Mouse (Mus musculus): ENCODE measurements at regions not wholly inside any gene's neighbourhood (a gene's known extent, or its start where the extent isn't known, plus 50 kb on each side); places are given as distances from the start of the nearest gene placed in this dataset.
"Not testable (repeated sequence)": the region's sequence is repeated elsewhere in the genome, so short reads cannot be mapped to it uniquely, and the experiment has no call there.

- ATAC-seq (ENCODE audit: low TSS enrichment) = no peak
Observed at GRCm38 (mm10) chr10:117499864-117500453, 120.1 kb upstream of the Cpsf6 start.

GRCm38 (mm10) chr10:117499177-117499863 lies 119.5 kb upstream of the Cpsf6 start:
- ATAC-seq (ENCODE audit: low TSS enrichment) = no peak

- no peak for ATAC-seq (ENCODE audit: low TSS enrichment)
Observed at GRCm38 (mm10) chr10:117498497-117498896, 118.7 kb upstream of the Cpsf6 start.

GRCm38 (mm10) chr10:117497565-117498256 lies 117.9 kb upstream of the Cpsf6 start:
- ATAC-seq (ENCODE audit: low TSS enrichment) = no peak

GRCm38 (mm10) chr10:117497082-117497481 lies 117.3 kb upstream of the Cpsf6 start:
- ATAC-seq (ENCODE audit: low TSS enrichment) = not testable (repeated sequence)

- peak; percentile 95 for ATAC-seq (ENCODE audit: low TSS enrichment)
Observed at GRCm38 (mm10) chr10:117496064-117497011, 116.5 kb upstream of the Cpsf6 start.

GRCm38 (mm10) chr10:117494171-117494701 lies 114.4 kb upstream of the Cpsf6 start:
- peak; percentile 47 for ATAC-seq (ENCODE audit: low TSS enrichment)

GRCm38 (mm10) chr10:117493824-117494121 lies 114.0 kb upstream of the Cpsf6 start:
- ATAC-seq (ENCODE audit: low TSS enrichment) = no peak

GRCm38 (mm10) chr10:117493091-117493823 lies 113.4 kb upstream of the Cpsf6 start:
- no peak for ATAC-seq (ENCODE audit: low TSS enrichment)

GRCm38 (mm10) chr10:117492391-117492990 lies 112.7 kb upstream of the Cpsf6 start:
- ATAC-seq (ENCODE audit: low TSS enrichment) = no peak

GRCm38 (mm10) chr10:117491711-117492110 lies 111.9 kb upstream of the Cpsf6 start:
- no peak for ATAC-seq (ENCODE audit: low TSS enrichment)

- no peak for ATAC-seq (ENCODE audit: low TSS enrichment)
Observed at GRCm38 (mm10) chr10:117490851-117491595, 111.2 kb upstream of the Cpsf6 start.

GRCm38 (mm10) chr10:117483091-117483600 lies 103.3 kb upstream of the Cpsf6 start:
- no peak for ATAC-seq (ENCODE audit: low TSS enrichment)

GRCm38 (mm10) chr10:117482361-117482760 lies 102.5 kb upstream of the Cpsf6 start:
- no peak for ATAC-seq (ENCODE audit: low TSS enrichment)

GRCm38 (mm10) chr10:117481341-117481990 lies 101.7 kb upstream of the Cpsf6 start:
- ATAC-seq (ENCODE audit: low TSS enrichment) = no peak

- ATAC-seq (ENCODE audit: low TSS enrichment) = no peak
Observed at GRCm38 (mm10) chr10:117480456-117480850, 100.6 kb upstream of the Cpsf6 start.

- ATAC-seq (ENCODE audit: low TSS enrichment) = no peak
Observed at GRCm38 (mm10) chr10:117479721-117480455, 100.1 kb upstream of the Cpsf6 start.

- ATAC-seq (ENCODE audit: low TSS enrichment) = no peak
Observed at GRCm38 (mm10) chr10:117478931-117479280, 99.1 kb upstream of the Cpsf6 start.
